Mouse (Mus musculus) small intestine, adult 2 months (tissue): Measurements from ENCODE around the gene Ttll4.

ENCODE experiments used
- CTCF ChIP-seq: fragments of 200-500 bp; IDR thresholded peaks from 2 replicates; pipeline ENCODE4 v1.5.1; 2012; ENCODE audit warnings: low read depth, mild to moderate bottlenecking, control low read depth, inconsistent platforms, low read length, moderate library complexity, mixed read lengths; ENCODE audit not compliant: insufficient replicate concordance, insufficient read length; ENCODE audit errors: extremely low read depth
- POLR2A ChIP-seq: fragments of 200-500 bp; IDR thresholded peaks from 2 replicates; pipeline ENCODE4 v1.6.1; 2012; ENCODE audit warnings: low read depth, mild to moderate bottlenecking, control low read depth, inconsistent platforms, low read length, moderate library complexity

DNA sequence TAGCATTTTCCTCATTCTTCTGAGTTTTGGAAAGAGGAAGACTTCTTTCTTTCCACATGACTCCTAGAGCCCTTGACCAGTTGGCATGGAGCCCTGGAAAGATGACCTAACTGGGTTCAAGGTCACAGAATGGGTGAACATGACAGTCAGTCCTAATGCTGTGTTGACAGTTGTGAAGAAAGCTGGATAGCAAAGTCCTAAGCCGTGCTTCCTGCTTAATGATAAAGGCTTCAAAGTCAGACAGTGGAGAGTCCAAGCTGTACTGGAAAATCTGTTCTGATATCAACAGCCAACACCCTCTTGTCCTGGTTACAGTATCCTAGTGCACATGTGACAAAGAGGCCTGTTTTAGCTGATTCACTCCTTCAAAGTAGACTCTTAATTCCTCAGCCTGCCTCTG lies 37.2 kb downstream of the Ttll4 start:
- TF ChIP-seq POLR2A, result no peak
- TF ChIP-seq CTCF, result no peak
